Mouse (Mus musculus) left cerebral cortex, adult 11 months (tissue): ENCODE results near the gene Pax7.

Experiments
- DNase-seq: peaks from one replicate; pipeline ENCODE4 v3.0.0; 2022; ENCODE audit warnings: low spot score

The Pax7 gene

DNA sequence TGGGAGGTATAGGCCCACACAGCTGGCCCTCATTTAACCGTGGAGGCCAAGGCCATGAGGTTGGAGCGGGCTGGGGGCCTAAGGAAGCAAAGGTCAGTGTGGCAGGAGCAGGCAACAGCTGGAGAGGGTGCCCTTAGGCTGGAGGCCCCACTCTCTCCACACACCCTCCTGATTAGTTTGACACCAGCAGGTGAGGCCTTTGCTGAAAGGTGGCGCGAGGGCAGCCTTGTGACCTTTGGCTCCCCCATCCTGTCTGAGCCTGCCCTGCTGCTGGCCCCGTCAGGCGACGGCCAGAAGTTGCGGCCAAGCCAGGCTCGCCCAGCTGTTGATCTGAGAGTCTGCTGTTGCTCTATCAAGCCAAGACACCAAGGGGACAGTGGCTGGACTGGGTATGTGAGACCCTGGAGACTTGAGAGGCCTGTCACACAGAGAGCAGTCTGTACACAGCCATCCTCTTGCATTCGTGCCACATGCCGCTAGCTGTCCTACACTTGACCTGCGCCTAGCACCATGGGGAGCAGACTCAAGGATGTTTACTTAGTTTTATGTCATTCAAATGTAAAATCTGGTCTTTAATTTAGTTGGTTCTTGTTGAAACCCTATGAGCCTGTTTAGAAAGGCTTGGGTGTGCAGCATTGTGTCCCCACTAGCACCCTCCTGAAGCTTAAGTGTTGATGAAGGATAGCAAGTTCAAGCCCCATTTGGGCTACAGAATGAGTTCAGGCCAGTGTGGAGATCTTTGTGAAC lies 86.0 kb downstream of the Pax7 start:
- no peak for DNase-seq

DNA sequence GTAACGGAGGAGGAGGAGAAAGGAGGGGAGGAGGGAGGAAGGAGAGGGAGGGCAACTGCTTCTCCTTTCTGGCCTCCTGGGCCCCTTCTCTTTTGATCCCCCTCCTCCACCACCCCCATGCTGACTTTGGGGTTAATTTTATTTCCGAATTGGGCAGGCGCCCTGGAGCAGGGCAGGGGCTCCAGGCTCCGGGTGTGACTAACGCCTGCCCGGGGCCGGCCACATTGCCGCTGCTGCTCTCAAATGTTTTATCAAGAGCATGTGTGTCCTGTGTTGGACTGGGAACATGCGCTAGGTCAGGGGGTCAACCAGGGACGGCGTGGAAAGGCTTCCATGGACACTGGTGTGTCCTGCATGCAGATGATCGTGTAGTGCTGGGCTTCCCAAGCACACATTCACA lies 87.2 kb downstream of the Pax7 start:
- DNase-seq, result no peak

- no peak for DNase-seq
Observed at GRCm38 (mm10) chr4:139744765-139745395, 88.4 kb downstream of the Pax7 start.

GRCm38 (mm10) chr4:139743626-139744025 lies 89.7 kb downstream of the Pax7 start:
- no peak for DNase-seq

- DNase-seq, result peak; percentile 40
Observed at GRCm38 (mm10) chr4:139737035-139737434, 96.3 kb downstream of the Pax7 start.

GRCm38 (mm10) chr4:139727101-139727500 lies 106.2 kb downstream of the Pax7 start:
- no peak for DNase-seq

DNA sequence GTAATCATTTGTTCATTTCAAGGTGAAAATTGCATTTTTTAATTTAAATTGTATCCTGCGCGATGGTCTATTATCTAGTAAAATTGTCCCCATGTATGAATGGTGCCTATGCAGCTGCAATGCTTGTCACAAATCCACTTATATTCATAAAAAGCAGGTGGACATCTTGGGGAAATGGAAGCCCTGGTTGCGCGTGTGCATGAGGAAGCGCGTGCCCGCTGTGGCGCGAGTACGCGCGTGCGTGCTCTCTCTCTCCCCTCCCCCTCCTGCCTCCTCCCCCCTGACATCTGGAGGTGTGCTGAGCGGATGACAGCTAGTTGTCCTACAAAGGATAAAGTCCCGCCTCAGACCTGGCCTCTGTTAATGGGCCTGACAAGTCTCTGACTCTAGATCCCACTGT lies 107.9 kb downstream of the Pax7 start:
- no peak for DNase-seq

DNA sequence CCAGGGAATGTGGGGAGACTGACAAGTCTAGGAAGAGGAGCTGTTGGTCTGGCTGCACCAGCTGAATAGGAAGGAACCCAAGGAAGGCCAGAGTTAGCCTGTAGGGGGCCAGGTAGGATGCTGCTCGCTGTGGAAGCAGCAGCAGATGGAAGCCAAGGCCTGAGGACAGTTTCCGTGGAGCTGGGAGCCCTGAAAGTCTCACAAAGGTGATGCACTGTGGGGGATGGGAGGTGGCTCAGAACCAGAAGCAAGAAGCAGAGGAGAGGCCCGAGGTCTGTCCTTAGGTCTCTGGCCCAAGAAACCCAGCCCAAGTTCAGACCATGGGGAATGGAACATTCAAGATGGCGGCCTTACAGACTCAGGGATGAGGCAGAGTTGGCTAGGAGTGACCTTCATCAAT lies 109.0 kb downstream of the Pax7 start:
- DNase-seq, result no peak

DNA sequence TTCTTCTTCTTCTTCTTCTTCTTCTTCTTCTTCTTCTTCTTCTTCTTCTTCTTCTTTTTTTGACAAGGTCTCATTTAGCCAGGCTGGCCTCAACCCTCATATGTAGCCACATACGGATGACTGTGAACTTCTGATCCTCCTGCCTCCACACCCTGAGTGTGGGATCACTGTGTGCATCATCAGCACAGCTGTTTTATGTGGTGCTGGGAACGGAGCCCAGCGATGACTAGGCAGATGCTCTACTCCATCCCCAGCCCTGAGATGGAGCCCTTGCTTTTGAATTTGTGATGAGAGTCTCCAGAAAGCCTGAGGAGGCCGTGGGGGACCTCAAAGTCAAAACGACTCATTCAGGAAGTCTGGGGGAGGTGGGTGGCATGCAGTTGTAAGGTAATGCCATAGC lies 114.3 kb downstream of the Pax7 start:
- DNase-seq, result no peak

DNA sequence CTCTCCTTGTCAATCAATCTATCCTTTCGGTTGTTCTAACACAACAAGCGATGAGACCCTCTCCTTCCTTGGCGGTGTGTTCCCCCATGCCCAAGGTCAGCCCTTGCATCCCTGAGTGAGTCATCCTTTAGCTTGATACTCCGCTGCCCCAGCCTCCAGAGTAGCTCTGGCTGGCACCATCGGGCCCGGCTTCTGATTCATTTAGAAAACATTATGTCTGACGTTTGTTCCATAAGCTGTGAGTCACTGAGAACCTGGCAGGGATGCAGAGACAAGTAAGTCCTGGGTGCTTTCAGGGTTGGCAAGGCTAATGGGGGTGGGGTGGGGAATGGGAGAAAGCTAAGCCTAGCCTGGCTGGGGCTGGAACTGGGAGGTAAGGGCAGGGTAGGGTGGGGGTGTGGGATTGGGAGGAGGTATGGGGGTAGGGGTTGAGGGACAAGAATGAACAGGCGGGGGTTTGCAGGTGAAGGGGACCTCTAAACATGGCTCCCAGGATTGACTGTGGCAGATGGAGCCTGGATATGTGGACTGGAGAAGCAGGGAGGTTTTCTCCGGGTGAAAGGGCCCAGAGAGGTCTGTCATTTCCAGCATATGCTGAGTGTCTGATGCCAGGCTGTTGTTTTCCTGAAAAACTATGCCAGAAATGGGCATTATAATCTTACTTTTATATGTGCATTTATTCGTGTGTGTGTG lies 116.7 kb downstream of the Pax7 start:
- DNase-seq, result peak; percentile 21

- no peak for DNase-seq
Observed at GRCm38 (mm10) chr4:139715241-139715932, 117.9 kb downstream of the Pax7 start.

GRCm38 (mm10) chr4:139710467-139711334 lies 122.6 kb downstream of the Pax7 start:
- no peak for DNase-seq

- no peak for DNase-seq
Observed at GRCm38 (mm10) chr4:139705986-139706385, 127.3 kb downstream of the Pax7 start.

- no peak for DNase-seq
Observed at GRCm38 (mm10) chr4:139703468-139703867, 129.9 kb downstream of the Pax7 start.

GRCm38 (mm10) chr4:139702914-139703313 lies 130.4 kb downstream of the Pax7 start:
- DNase-seq, result no peak

- DNase-seq, result no peak
Observed at GRCm38 (mm10) chr4:139698602-139699001, 134.7 kb downstream of the Pax7 start.

GRCm38 (mm10) chr4:139697755-139698154 lies 135.6 kb downstream of the Pax7 start:
- no peak for DNase-seq

DNA sequence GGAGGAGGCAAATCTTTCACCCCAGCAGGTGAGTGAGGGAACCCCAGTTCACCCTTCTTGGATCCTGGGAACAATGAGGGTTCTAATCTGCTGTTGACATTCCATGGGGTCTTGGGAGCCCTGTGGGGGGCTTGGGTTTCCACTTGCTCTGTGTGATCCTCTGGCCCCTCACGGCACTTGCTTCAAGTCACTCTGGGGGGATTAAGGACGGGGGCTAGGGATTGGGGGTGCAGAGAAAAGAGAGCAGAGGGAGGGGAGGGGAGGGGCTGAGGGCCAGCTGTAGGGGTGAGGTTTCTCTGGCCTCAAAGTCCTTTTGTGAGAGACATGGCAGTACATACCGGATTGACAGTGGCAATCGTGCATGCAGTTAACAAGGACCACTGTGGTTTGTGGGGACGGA lies 140.0 kb downstream of the Pax7 start:
- no peak for DNase-seq

- no peak for DNase-seq
Observed at GRCm38 (mm10) chr4:139689627-139690269, 143.6 kb downstream of the Pax7 start.

- no peak for DNase-seq
Observed at GRCm38 (mm10) chr4:139688058-139688457, 145.3 kb downstream of the Pax7 start.
